Mouse (Mus musculus) midbrain, embryonic 14.5 days (tissue): ENCODE data around the gene Clstn1. TPM values are rescaled to one million over a fixed set of nuclear protein-coding genes. Genes with fewer than 3 reads are reported as not detected.
A peak's percentile ranks its signal among the peaks of the same experiment; 100 is the strongest.

Experiments
- ATAC-seq: fragments of 200-750 bp; cut with Nextera tagmentation; 2 replicates; pipeline ENCODE4 v1.8.0; 2017; ENCODE audit warnings: moderate number of reproducible peaks, moderate library complexity; ENCODE audit not compliant: low FRiP score, low TSS enrichment
- DNase-seq: peaks from one replicate; pipeline ENCODE4 v3.0.0-alpha.2; 2015
- H3K27ac ChIP-seq: fragments of 300-500 bp; sonication (generic); replicated peaks from 2 replicates; pipeline ENCODE4 v1.5.1; 2014; ENCODE audit warnings: mild to moderate bottlenecking, low read depth, low read length, moderate library complexity
- H3K27me3 ChIP-seq: fragments of 300-500 bp; sonication (generic); 2 replicates; pipeline ENCODE4 v1.6.1; 2014; ENCODE audit warnings: low read length, control low read depth, mixed read lengths; ENCODE audit not compliant: control insufficient read depth, insufficient read depth
- H3K36me3 ChIP-seq: fragments of 300-500 bp; sonication (generic); 2 replicates; pipeline ENCODE4 v1.6.1; 2014; ENCODE audit warnings: low read length, control low read depth; ENCODE audit not compliant: control insufficient read depth, insufficient read depth
- H3K4me1 ChIP-seq: fragments of 300-500 bp; sonication (generic); 2 replicates; pipeline ENCODE4 v1.6.1; 2014; ENCODE audit warnings: mild to moderate bottlenecking, antibody characterized with exemption, low read length, control low read depth; ENCODE audit not compliant: control insufficient read depth, insufficient read depth
- H3K4me2 ChIP-seq: fragments of 300-500 bp; sonication (generic); 2 replicates; pipeline ENCODE4 v1.6.1; 2014; ENCODE audit warnings: mild to moderate bottlenecking, low read length, moderate library complexity
- H3K4me3 ChIP-seq: fragments of 300-500 bp; sonication (generic); replicated peaks from 2 replicates; pipeline ENCODE4 v1.5.1; 2014; ENCODE audit warnings: low read depth, low read length
- H3K9ac ChIP-seq: fragments of 300-500 bp; sonication (generic); replicated peaks from 2 replicates; pipeline ENCODE4 v1.6.1; 2014; ENCODE audit warnings: mild to moderate bottlenecking, low read length, moderate library complexity
- H3K9me3 ChIP-seq: fragments of 300-500 bp; sonication (generic); 2 replicates; pipeline ENCODE4 v1.6.1; 2016; ENCODE audit warnings: low read length, control low read depth, mixed read lengths; ENCODE audit not compliant: control insufficient read depth
- WGBS: fragments of 180-500 bp; shearing (Covaris S2); extraction: QIAGEN DNeasy Blood & Tissue Kit; methylation state at CpG from one replicate; pipeline ENCODE4 v1.1.7; 2014; 5-methylcytosine and 5-hydroxymethylcytosine counted together
- polyA plus RNA-seq: library from polyadenylated mRNA; unstranded; fragments of >200 nt; fragmentation: Nextera tagmentation; extraction: Ambion mirVana; gene quantifications from 2 replicates; pipeline ENCODE4 v1.2.1, GENCODE M21; 2014

Gene Clstn1
- polyA plus RNA-seq, 1 experiment from 2014 or later: 104 TPM

DNA sequence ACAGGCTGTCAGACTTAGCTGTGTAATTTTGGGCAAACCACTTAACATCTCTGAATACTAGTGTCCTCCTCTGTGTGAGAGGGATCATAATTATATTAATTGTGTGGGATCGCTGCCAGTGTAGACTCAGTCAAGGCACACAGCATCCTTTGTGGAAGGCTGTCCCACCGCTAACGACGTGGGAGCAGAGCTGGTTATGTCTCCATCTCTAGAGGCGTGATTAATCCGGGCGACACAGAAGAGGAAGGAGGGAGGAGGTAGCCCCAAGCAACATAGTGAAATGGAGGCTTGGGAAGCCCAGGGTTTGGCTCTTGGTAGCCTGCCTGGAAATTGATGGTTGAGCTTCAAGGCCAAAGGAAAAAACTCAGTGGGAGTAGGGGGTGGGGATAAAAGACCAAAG is 7.4 kb upstream of the Clstn1 start:
- ATAC-seq: no peak
- Histone ChIP-seq H3K9me3 (no peaks in the 10 kb centered on the region), H3K4me1 (peaks cover 20% of the 10 kb centered on the region), H3K4me2 (no peak overlapping the region), H3K9ac (no peak overlapping the region), H3K36me3 (no peaks in the 10 kb centered on the region), H3K4me3 (no peak overlapping the region), H3K27me3 (no peaks in the 10 kb centered on the region), H3K27ac (0 out of 2 replicates have a peak overlapping the region, but pooled peaks have one; percentile 15)
- peak; percentile 55 for DNase-seq
- 18% methylated on average over 7 of the region's 7 CpGs for WGBS

- H3K4me2 ChIP-seq: peak overlapping the region; percentile 99
- no peaks in the 10 kb centered on the region for H3K9me3 ChIP-seq
- H3K9ac ChIP-seq: no peak overlapping the region
- 0 out of 2 replicates have a peak, but pooled peaks cover 8% of the 10 kb centered on the region for H3K27me3 ChIP-seq
- WGBS: 89% methylated on average over 8 of the region's 8 CpGs
- H3K4me1 ChIP-seq: peaks cover 19% of the 10 kb centered on the region
- DNase-seq (no peak), ATAC-seq (no peak)
- no peak overlapping the region for H3K27ac ChIP-seq
- H3K36me3 ChIP-seq: no peaks in the 10 kb centered on the region
- 0 out of 2 replicates have a peak overlapping the region, but pooled peaks have one; percentile 82 for H3K4me3 ChIP-seq
Observed at GRCm38 (mm10) chr4:149585236-149585635, 1.0 kb upstream of the Clstn1 start.

DNA sequence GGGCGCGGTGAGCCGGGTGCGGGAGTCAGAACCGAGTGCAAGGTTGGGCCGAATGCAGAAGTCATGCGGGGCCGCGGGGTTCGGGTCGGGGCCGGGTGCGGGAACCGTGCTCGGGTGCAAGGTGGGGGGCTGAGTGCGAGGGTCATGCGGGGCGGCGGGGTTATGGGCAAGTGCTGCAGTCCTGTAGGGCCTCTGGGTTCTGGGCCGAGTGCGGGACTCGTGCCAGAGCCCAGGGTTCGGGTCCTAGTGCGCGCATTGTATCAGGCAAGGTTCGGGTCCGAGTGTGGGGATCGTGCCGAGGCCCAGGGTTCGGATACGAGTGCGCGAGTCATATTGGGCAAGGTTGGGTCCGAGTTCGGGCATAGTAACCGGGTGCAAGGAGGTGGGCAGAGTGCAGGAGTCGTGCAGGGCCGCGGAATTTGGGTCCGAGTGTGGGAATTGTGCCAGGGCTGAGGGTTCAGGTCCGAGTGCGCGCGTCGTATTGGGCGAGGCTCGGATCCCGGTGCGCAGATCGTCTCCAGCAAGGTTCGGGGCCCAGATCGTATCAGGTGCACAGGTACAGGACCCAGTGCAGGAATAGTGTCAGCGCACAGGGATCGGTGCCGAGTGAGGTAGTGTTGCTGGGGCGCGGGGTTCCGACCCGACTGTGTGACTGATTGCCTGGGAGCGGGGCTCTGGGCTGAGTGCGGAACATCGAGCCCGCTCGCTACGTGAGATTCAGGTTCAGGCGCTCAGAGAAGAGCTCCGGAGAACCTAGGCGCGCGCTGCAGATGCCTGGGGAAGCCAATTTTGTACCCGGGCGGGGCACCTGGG is 721 bp downstream of the Clstn1 start:
- no peaks in the 10 kb centered on the region for H3K36me3 ChIP-seq
- H3K27ac ChIP-seq: peak overlapping the region; percentile 86
- H3K4me3 ChIP-seq: peak overlapping the region; percentile 82
- H3K9me3 ChIP-seq: no peaks in the 10 kb centered on the region
- under 1% methylated on average over 72 of the region's 72 CpGs for WGBS
- ATAC-seq (peak; percentile 67), DNase-seq (peak; percentile 65)
- H3K27me3 ChIP-seq: 0 out of 2 replicates have a peak, but pooled peaks cover 8% of the 10 kb centered on the region
- H3K4me1 ChIP-seq: peaks cover 19% of the 10 kb centered on the region
- peak overlapping the region; percentile 91 for H3K9ac ChIP-seq
- peak overlapping the region; percentile 99 for H3K4me2 ChIP-seq

DNA sequence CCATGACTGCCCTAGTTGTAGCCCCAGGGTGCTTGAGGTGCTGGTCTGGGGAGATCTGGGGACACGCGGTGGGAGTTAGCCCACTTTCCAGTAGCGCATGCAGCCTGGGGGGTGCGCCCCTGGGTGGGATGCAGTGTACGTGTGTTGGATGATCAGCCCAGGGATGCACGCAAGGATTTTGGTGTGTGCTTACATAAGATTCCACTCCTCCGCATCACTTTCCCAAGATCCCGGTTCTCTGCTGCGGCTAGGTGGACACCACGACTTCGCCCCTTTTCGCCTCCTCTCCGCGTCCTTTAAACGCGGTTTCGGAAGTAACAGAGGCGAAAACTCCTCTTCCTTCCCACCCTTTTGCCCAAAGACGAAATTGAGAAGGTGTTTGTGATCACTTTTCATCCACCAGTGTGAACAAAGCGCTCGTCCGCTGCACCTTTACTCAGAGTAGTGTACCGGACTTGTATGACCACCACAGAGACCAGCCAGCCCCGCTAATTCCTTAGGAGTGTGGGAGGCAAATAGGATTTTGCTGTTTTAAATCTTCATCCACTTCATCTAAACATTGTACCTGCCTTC is 1.4 kb downstream of the Clstn1 start:
- Histone ChIP-seq H3K4me1 (peaks cover 19% of the 10 kb centered on the region), H3K9me3 (no peaks in the 10 kb centered on the region), H3K9ac (peak overlapping the region; percentile 91), H3K4me2 (peak overlapping the region; percentile 99), H3K27ac (peak overlapping the region; percentile 86; the same call in 1 of the 2 replicates), H3K27me3 (0 out of 2 replicates have a peak, but pooled peaks cover 8% of the 10 kb centered on the region), H3K36me3 (no peaks in the 10 kb centered on the region), H3K4me3 (peak overlapping the region; percentile 82)
- ATAC-seq (peak; percentile 53; the same call in 1 of the 2 replicates), DNase-seq (peak; percentile 54)
- 1% methylated on average over 24 of the region's 24 CpGs for WGBS

DNA sequence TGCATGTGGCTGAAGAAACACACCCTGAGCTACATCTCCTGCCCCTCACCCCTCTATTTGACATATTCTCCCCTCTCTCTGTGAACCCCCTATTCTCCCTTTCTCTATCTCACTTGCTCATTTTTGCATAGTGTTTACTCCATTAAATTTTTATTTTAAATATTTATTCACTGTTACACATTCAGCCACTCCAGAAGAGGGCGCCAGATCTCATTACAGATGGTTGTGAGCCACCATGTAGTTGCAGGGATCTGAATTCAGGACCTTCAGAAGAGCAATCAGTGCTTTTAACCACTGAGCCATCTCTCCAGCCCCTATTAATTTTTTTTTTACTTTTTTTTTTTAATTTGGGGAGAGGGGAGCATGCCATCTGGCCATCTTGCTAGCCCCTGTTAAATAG is 3.9 kb downstream of the Clstn1 start:
- H3K4me2 ChIP-seq: no peak overlapping the region
- H3K36me3 ChIP-seq: no peaks in the 10 kb centered on the region
- H3K4me3 ChIP-seq: no peak overlapping the region
- DNase-seq: no peak
- peaks cover 24% of the 10 kb centered on the region for H3K4me1 ChIP-seq
- no peak overlapping the region for H3K27ac ChIP-seq
- no peak for ATAC-seq
- WGBS: 89% methylated on average over 1 of the region's 1 CpGs
- H3K9me3 ChIP-seq: no peaks in the 10 kb centered on the region
- no peak overlapping the region for H3K9ac ChIP-seq
- H3K27me3 ChIP-seq: 0 out of 2 replicates have a peak, but pooled peaks cover 4% of the 10 kb centered on the region

DNA sequence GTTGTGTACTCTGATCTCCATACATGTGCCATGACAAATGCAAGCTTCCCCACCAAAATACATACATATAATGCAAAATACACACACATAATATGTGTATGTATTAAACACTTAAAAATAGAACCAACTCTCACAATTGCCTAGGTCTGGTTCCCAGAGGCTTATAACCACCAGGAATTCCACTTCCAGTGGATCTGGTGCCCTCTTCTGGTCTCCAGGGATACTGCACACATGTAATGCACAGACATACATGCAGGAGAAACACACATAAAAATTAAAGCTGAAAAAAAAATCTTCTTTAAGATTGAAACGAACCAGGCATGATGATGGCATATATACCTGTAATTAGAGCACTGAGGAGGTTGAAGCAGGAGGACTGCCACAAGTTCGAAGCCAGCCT is 5.2 kb downstream of the Clstn1 start:
- WGBS: 95% methylated on average over 2 of the region's 2 CpGs
- Histone ChIP-seq H3K27me3 (0 out of 2 replicates have a peak, but pooled peaks cover 3% of the 10 kb centered on the region), H3K9me3 (no peaks in the 10 kb centered on the region), H3K27ac (no peak overlapping the region), H3K4me1 (peaks cover 24% of the 10 kb centered on the region), H3K36me3 (no peaks in the 10 kb centered on the region), H3K4me2 (no peak overlapping the region), H3K9ac (no peak overlapping the region), H3K4me3 (no peak overlapping the region)
- DNase-seq (peak; percentile 35), ATAC-seq (no peak)

DNA sequence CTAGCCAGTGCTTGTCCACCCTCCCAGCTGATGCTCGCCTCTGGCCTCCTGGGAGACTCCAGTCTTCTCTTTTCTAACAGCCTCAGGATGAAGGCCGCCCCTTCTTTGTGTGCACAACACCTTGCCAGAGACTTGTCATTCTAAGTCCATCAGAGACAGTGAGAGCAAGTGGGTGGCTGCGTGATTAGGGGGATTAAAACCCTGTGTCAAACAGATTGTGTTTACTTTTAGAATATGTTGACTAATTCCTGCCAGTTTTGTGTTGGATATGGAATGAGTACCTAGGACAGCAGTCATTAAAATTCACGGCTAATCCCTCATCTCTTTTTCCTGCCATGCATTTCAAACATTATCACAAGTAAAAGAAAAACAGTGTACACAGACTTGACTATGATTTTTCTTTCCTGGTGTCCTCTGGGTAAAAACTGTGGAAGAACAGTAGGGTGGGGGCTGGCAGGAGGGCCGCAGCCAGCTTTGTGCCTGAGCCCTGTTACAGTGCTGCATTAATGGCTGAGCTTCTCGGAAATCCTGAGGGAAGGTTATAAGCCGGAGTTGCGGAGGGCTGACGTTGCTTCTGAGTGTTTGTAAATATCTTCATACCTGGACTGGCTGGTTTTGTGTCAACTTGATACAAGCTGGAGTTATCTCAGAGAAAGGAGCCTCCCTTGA is 8.8 kb downstream of the Clstn1 start:
- WGBS: 52% methylated on average over 9 of the region's 9 CpGs
- Histone ChIP-seq H3K27me3 (no peaks in the 10 kb centered on the region), H3K36me3 (no peaks in the 10 kb centered on the region), H3K27ac (peak overlapping the region; percentile 50; the same call in 1 of the 2 replicates), H3K4me2 (no peak overlapping the region), H3K4me1 (peaks cover 5% of the 10 kb centered on the region), H3K4me3 (no peak overlapping the region), H3K9ac (no peak overlapping the region), H3K9me3 (no peaks in the 10 kb centered on the region)
- ATAC-seq (no peak), DNase-seq (peak; percentile 33)

DNA sequence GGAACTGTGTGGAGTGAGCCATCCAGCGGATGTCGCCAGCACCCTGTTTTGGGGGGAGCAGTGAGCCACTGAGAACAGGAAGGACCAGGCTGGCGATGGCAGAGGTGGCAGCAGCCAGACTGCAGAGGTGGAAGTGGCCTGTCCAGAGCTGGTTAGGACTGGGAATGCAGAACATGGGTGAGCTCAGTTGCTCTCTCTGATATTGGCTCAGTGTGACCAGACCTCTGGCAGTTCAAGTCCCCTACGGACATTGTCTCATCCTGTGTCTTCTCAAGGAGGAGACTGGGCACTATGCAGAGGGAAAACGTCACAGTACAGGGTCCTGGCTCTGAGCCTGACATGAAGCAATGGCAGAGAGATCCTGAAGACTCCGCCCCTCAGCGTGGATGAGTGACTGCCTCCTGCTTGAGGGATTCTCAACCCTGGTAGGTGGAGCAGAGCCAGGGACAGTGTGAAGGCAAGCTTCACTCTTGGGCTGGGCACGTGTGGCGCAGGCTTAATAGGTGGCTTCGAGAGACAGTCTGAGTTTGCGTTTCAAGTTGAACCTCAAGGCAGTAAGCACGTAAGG is 11.5 kb downstream of the Clstn1 start:
- peaks cover 8% of the 10 kb centered on the region for H3K4me1 ChIP-seq
- no peak for DNase-seq
- no peak overlapping the region for H3K4me2 ChIP-seq
- no peak for ATAC-seq
- no peak overlapping the region for H3K9ac ChIP-seq
- no peaks in the 10 kb centered on the region for H3K9me3 ChIP-seq
- no peaks in the 10 kb centered on the region for H3K27me3 ChIP-seq
- 79% methylated on average over 12 of the region's 12 CpGs for WGBS
- H3K36me3 ChIP-seq: no peaks in the 10 kb centered on the region
- H3K27ac ChIP-seq: no peak overlapping the region
- no peak overlapping the region for H3K4me3 ChIP-seq
